Mouse (Mus musculus) neural tube, embryonic 15.5 days (tissue): ENCODE results near the gene Sema6d. TPM values are rescaled to one million over a fixed set of nuclear protein-coding genes. Genes with fewer than 3 reads are reported as not detected.

ENCODE experiments used
- ATAC-seq: fragments of 200-750 bp; cut with Nextera tagmentation; 2 replicates; pipeline ENCODE4 v1.8.0; 2017; ENCODE audit warnings: mild to moderate bottlenecking, moderate TSS enrichment, moderate library complexity; ENCODE audit not compliant: low FRiP score
- H3K27ac ChIP-seq: fragments of 300-500 bp; sonication (generic); replicated peaks from 2 replicates; pipeline ENCODE4 v1.5.1; 2015; ENCODE audit warnings: mild to moderate bottlenecking, inconsistent platforms
- H3K27me3 ChIP-seq: fragments of 300-500 bp; sonication (generic); replicated peaks from 2 replicates; pipeline ENCODE4 v1.6.1; 2015; ENCODE audit warnings: inconsistent platforms
- H3K36me3 ChIP-seq: fragments of 300-500 bp; sonication (generic); 2 replicates; pipeline ENCODE4 v1.6.1; 2015; ENCODE audit warnings: inconsistent platforms
- H3K4me1 ChIP-seq: fragments of 300-500 bp; sonication (generic); 2 replicates; pipeline ENCODE4 v1.6.1; 2015; ENCODE audit warnings: inconsistent platforms
- H3K4me2 ChIP-seq: fragments of 300-500 bp; sonication (generic); 2 replicates; pipeline ENCODE4 v1.6.1; 2015; ENCODE audit warnings: inconsistent platforms, mild to moderate bottlenecking, moderate library complexity
- H3K4me3 ChIP-seq: fragments of 300-500 bp; sonication (generic); replicated peaks from 2 replicates; pipeline ENCODE4 v1.5.1; 2015; ENCODE audit warnings: mild to moderate bottlenecking, inconsistent platforms
- H3K9ac ChIP-seq: fragments of 300-500 bp; sonication (generic); replicated peaks from 2 replicates; pipeline ENCODE4 v1.6.1; 2015; ENCODE audit warnings: mild to moderate bottlenecking, inconsistent platforms
- H3K9me3 ChIP-seq: fragments of 300-500 bp; sonication (generic); replicated peaks from 2 replicates; pipeline ENCODE4 v1.6.1; 2016; ENCODE audit warnings: inconsistent platforms
- WGBS: fragments of 180-500 bp; shearing (Covaris S2); methylation state at CpG from one replicate; pipeline ENCODE4 v1.1.7; 2015; ENCODE audit warnings: mixed read lengths; 5-methylcytosine and 5-hydroxymethylcytosine counted together
- polyA plus RNA-seq: library from polyadenylated mRNA; unstranded; fragments of >200 nt; fragmentation: Nextera tagmentation; extraction: Ambion mirVana; gene quantifications from 2 replicates; pipeline ENCODE4 v1.2.1, GENCODE M21; 2015

Sema6d gene
- polyA plus RNA-seq, 1 experiment from 2014 or later: 50.4 TPM

GRCm38 (mm10) chr2:124118469-124119243 is 28.9 kb downstream of the Sema6d start:
- Histone ChIP-seq H3K9ac (no peak overlapping the region), H3K36me3 (no peaks in the 10 kb centered on the region), H3K9me3 (no peaks in the 10 kb centered on the region), H3K4me3 (no peak overlapping the region), H3K4me1 (peaks cover 7% of the 10 kb centered on the region), H3K4me2 (no peak overlapping the region), H3K27ac (no peak overlapping the region), H3K27me3 (no peaks in the 10 kb centered on the region)
- ATAC-seq: no peak
- 59% methylated on average over 11 of the region's 11 CpGs for WGBS

GRCm38 (mm10) chr2:124120355-124120754 is 30.6 kb downstream of the Sema6d start:
- H3K4me1 ChIP-seq: peaks cover 7% of the 10 kb centered on the region
- 65% methylated on average over 1 of the region's 1 CpGs for WGBS
- no peak overlapping the region for H3K4me2 ChIP-seq
- no peak overlapping the region for H3K4me3 ChIP-seq
- H3K9me3 ChIP-seq: no peaks in the 10 kb centered on the region
- no peak overlapping the region for H3K9ac ChIP-seq
- H3K27me3 ChIP-seq: no peaks in the 10 kb centered on the region
- ATAC-seq: no peak
- H3K27ac ChIP-seq: no peak overlapping the region
- no peaks in the 10 kb centered on the region for H3K36me3 ChIP-seq

GRCm38 (mm10) chr2:124121539-124121938 is 31.8 kb downstream of the Sema6d start:
- ATAC-seq: no peak
- Histone ChIP-seq H3K4me1 (peaks cover 7% of the 10 kb centered on the region), H3K4me2 (no peak overlapping the region), H3K9me3 (no peaks in the 10 kb centered on the region), H3K9ac (no peak overlapping the region), H3K4me3 (no peak overlapping the region), H3K36me3 (no peaks in the 10 kb centered on the region), H3K27me3 (no peaks in the 10 kb centered on the region), H3K27ac (no peak overlapping the region)
- 63% methylated on average over 2 of the region's 2 CpGs for WGBS

GRCm38 (mm10) chr2:124125504-124125903 is 35.7 kb downstream of the Sema6d start:
- H3K9me3 ChIP-seq: no peaks in the 10 kb centered on the region
- no peak overlapping the region for H3K27ac ChIP-seq
- H3K27me3 ChIP-seq: no peaks in the 10 kb centered on the region
- H3K9ac ChIP-seq: no peak overlapping the region
- H3K36me3 ChIP-seq: no peaks in the 10 kb centered on the region
- H3K4me3 ChIP-seq: no peak overlapping the region
- no peaks in the 10 kb centered on the region for H3K4me1 ChIP-seq
- ATAC-seq: no peak
- no peak overlapping the region for H3K4me2 ChIP-seq
- 90% methylated on average over 7 of the region's 7 CpGs for WGBS

GRCm38 (mm10) chr2:124126853-124127252 is 37.1 kb downstream of the Sema6d start:
- Histone ChIP-seq H3K36me3 (no peaks in the 10 kb centered on the region), H3K4me3 (no peak overlapping the region), H3K4me1 (0 out of 2 replicates have a peak, but pooled peaks cover 3% of the 10 kb centered on the region), H3K9ac (no peak overlapping the region), H3K4me2 (no peak overlapping the region), H3K27ac (no peak overlapping the region), H3K9me3 (no peaks in the 10 kb centered on the region), H3K27me3 (no peaks in the 10 kb centered on the region)
- 57% methylated on average over 3 of the region's 3 CpGs for WGBS
- ATAC-seq: no peak

- WGBS: 65% methylated on average over 2 of the region's 2 CpGs
- no peak for ATAC-seq
- H3K4me2 ChIP-seq: no peak overlapping the region
- peaks cover 7% of the 10 kb centered on the region; the same call in 1 of the 2 replicates for H3K4me1 ChIP-seq
- H3K27ac ChIP-seq: no peak overlapping the region
- no peaks in the 10 kb centered on the region for H3K9me3 ChIP-seq
- no peak overlapping the region for H3K9ac ChIP-seq
- H3K36me3 ChIP-seq: no peaks in the 10 kb centered on the region
- H3K4me3 ChIP-seq: no peak overlapping the region
- no peaks in the 10 kb centered on the region for H3K27me3 ChIP-seq
Observed at GRCm38 (mm10) chr2:124130876-124131275, 41.1 kb downstream of the Sema6d start.

- Histone ChIP-seq H3K9me3 (no peaks in the 10 kb centered on the region), H3K4me1 (no peaks in the 10 kb centered on the region), H3K27ac (no peak overlapping the region), H3K9ac (no peak overlapping the region), H3K36me3 (no peaks in the 10 kb centered on the region), H3K4me2 (no peak overlapping the region), H3K4me3 (no peak overlapping the region), H3K27me3 (no peaks in the 10 kb centered on the region)
- WGBS: 84% methylated on average over 3 of the region's 3 CpGs
- ATAC-seq: no peak
Observed at GRCm38 (mm10) chr2:124141510-124142044, 51.8 kb downstream of the Sema6d start.

GRCm38 (mm10) chr2:124145528-124145927 is 55.8 kb downstream of the Sema6d start:
- no peak for ATAC-seq
- Histone ChIP-seq H3K36me3 (no peaks in the 10 kb centered on the region), H3K9me3 (no peaks in the 10 kb centered on the region), H3K27me3 (no peaks in the 10 kb centered on the region), H3K4me2 (no peak overlapping the region), H3K27ac (no peak overlapping the region), H3K4me1 (no peaks in the 10 kb centered on the region), H3K9ac (no peak overlapping the region), H3K4me3 (no peak overlapping the region)
- 13% methylated on average over 1 of the region's 1 CpGs for WGBS

GRCm38 (mm10) chr2:124158158-124158557 is 68.4 kb downstream of the Sema6d start:
- Histone ChIP-seq H3K9ac (no peak overlapping the region), H3K4me1 (peaks cover 22% of the 10 kb centered on the region), H3K4me3 (no peak overlapping the region), H3K4me2 (no peak overlapping the region), H3K36me3 (no peaks in the 10 kb centered on the region), H3K27ac (no peak overlapping the region), H3K9me3 (no peaks in the 10 kb centered on the region), H3K27me3 (no peaks in the 10 kb centered on the region)
- no peak for ATAC-seq
- 50% methylated on average over 1 of the region's 1 CpGs for WGBS

GRCm38 (mm10) chr2:124162001-124162599 is 72.3 kb downstream of the Sema6d start:
- no peaks in the 10 kb centered on the region for H3K9me3 ChIP-seq
- WGBS: 11% methylated on average over 7 of the region's 7 CpGs
- H3K4me2 ChIP-seq: no peak overlapping the region
- no peak overlapping the region for H3K4me3 ChIP-seq
- H3K4me1 ChIP-seq: peaks cover 28% of the 10 kb centered on the region
- no peaks in the 10 kb centered on the region for H3K27me3 ChIP-seq
- H3K9ac ChIP-seq: no peak overlapping the region
- ATAC-seq: peak; percentile 74; the same call in 1 of the 2 replicates
- H3K27ac ChIP-seq: peak overlapping the region; percentile 75
- no peaks in the 10 kb centered on the region for H3K36me3 ChIP-seq

GRCm38 (mm10) chr2:124168411-124168810 is 78.6 kb downstream of the Sema6d start:
- no peak overlapping the region for H3K9ac ChIP-seq
- no peaks in the 10 kb centered on the region for H3K27me3 ChIP-seq
- H3K27ac ChIP-seq: no peak overlapping the region
- no peaks in the 10 kb centered on the region for H3K9me3 ChIP-seq
- no peak for ATAC-seq
- H3K4me1 ChIP-seq: peaks cover 11% of the 10 kb centered on the region
- no peaks in the 10 kb centered on the region for H3K36me3 ChIP-seq
- no peak overlapping the region for H3K4me3 ChIP-seq
- H3K4me2 ChIP-seq: no peak overlapping the region
- 96% methylated on average over 1 of the region's 1 CpGs for WGBS

GRCm38 (mm10) chr2:124171718-124172117 is 81.9 kb downstream of the Sema6d start:
- Histone ChIP-seq H3K27me3 (no peaks in the 10 kb centered on the region), H3K4me3 (no peak overlapping the region), H3K4me1 (peaks cover 13% of the 10 kb centered on the region), H3K9me3 (no peaks in the 10 kb centered on the region), H3K4me2 (no peak overlapping the region), H3K27ac (peak overlapping the region; percentile 46; the same call in 1 of the 2 replicates), H3K9ac (no peak overlapping the region), H3K36me3 (no peaks in the 10 kb centered on the region)
- no peak for ATAC-seq
- WGBS: 72% methylated on average over 3 of the region's 3 CpGs
